Mouse (Mus musculus): ENCODE results near the gene Cbln1.

Gene Cbln1

DNA sequence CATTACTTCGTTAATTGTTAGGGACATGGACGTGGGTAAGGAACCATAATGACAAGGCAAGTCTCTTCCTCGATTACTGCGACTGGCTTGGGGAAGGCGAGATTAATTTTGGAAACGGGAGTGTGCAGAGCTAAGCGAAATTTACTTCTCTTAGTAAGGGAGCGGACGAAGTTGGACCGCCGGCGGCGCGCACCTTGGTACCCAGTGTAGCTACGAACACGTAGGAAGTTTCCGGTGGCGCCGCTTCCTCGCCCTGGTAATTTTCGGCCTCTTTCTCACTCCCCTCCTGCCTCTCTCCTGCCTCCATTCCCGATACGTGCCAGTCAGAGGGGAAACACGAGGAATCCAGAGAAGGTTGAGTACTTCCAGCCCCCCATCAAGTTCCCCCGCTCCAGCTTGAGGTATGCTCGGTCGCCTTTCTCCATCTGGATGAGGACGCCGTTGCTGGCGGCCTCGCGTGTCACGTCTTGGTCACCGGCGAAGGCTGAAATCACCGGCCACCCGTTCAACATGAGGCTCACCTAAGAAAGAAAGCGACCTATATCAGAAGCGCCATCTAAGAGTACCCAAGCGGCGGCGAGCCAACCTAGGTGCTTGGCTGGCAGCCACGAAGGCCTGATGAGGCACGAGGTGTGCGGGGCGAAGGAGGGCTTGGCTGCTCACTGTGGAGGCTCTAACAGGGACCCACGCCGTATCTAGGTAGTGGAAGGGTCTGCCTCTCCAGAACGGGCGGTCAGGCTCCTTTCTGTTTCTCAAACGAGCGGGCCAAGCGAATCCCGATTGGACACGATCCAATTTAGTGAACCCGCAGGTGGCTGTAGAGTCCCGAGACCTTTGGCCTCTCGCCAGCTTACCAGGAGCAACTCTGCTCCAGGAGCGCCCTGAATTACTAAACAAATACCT, 2.2 kb downstream of the Cbln1 start:
- no peak for DNase-seq (ENCODE audit: low spot score)

DNA sequence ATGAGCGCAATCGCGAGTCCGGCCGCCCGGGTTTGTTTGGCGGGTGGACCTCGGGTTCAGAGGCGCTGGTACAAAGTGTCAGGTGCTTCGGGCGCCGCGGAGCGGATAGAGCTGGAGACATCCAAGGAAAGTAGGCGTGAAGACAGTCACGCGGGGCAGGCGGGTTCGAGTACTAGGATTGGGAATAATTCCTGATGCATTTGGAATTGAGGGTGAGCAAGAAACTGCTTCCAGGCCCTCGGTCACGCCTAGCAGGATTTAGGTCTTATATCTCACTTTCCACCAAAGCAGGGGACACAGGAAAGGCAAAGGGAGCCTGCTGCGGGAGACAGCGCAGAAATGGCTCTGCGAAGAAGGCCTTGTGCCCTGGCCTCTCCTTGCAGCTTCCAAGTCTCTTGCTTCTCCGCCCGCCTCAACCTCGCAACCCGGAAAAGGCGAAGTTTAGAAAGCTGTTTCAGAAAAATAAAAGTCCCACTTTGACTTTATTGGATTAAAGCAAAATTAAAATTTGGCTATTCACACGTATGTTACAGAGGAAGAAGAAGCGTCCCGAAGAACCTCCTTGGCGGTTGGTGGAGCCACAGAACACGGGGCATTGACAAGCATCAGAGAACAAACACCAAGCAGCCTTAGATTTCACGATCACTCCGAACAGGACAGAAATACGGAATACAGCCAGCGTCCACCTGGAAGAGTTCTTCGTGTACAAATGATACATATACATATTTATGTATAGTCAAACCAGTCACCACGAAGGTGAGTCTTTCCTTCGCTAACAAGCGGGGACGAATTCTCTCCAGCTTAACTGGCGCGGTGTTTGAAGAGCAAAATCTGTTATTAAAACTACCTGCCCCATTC, 3.2 kb downstream of the Cbln1 start:
- DNase-seq (ENCODE audit: low spot score) = no peak

DNA sequence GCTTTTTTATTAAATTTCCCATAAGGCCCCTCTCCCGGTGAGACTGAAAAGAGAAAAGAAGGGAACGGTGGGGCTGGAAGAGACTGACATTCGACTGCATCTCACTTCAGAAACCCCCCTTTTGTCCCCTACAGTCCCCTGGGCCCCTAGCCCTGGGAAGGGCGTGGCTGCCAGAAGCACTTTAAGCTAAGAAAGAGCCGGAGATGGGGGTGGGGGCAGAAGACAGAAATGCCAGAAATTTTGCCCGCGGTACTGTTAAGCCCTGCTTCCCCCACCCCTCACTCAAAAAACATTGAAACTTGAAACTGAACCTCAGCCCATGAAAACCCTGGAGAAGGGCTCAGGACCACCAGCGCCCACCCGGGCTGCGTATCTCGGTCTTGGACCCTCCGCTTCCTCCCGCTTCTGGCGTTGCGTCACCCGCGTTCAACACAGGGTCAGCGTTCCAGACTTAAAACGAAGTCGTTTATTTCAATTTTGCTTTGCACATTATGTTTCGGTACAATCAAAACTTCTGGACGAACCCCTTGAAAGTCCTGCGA, 3.9 kb downstream of the Cbln1 start:
- DNase-seq (ENCODE audit: low spot score) = no peak

DNA sequence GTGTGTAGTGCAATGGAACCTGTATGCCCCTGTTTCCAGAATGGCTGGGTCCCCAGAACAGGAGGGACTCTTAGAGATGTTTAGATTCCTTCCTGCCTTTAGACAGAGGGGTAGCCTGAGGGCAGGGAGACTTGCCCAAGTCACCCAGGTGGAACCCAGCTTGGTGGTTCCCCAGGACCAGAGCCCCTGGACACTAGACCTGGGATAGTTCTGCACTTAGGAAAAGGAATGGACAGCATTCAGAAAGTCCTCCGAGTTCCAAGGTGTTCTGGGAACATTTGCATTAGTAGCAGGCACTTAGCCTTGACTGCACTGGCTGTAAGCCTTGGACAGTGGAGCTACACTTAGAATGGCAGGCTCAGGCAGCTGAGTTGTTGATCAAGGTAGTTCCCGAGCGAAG, 4.5 kb downstream of the Cbln1 start:
- no peak for DNase-seq (ENCODE audit: low spot score)

DNA sequence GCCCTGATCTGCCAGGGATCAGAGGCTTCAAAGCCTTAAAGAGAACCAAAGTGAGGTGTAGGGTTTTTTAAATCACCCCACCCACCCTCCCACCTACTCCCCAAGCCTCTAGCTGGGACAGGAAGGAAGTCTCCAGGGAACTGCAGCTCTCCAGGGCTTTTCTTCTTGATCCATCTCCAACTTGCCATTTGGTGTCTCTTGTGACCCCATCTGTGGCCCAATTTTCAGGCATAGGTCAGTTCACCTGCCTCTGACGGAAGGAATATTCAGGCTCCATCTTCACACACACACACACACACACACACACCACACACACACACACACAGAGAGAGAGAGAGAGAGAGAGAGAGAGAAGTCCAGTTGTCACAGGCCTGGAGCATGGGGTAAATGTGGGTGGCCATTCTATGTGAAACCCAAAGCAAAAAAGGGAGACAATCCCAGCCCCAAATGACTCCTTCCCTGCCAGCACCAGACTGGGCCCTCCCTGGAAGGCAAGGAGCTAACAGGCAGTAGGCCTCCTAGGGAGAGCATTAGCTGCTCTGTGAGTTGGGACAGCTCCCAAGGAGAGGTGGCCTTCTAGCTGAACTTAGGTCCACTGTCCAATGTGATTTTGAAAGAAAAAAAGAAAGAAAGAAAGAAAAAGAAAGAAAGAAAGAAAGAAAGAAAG, 5.3 kb downstream of the Cbln1 start:
- no peak for DNase-seq (ENCODE audit: low spot score)

DNA sequence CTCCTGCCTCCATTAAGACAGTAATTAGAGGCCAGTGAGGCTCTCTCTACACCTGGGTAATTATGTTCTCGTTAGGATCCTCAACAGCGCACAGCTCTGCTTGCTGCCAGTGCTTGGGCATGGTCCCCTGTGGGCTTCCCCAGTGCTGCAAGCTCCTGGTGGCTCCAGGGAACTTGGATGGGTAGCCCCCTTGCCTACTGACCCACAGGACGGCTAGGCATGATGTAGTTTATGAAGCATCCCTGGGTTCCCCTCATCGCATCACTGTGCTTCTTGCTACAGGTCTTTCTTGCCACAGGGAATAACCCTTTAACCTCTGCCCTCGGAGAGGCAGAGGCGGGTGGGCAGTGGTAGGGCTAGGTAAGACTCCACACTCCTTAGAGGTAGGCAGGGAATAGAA, 6.1 kb downstream of the Cbln1 start:
- DNase-seq (ENCODE audit: low spot score) = no peak

DNA sequence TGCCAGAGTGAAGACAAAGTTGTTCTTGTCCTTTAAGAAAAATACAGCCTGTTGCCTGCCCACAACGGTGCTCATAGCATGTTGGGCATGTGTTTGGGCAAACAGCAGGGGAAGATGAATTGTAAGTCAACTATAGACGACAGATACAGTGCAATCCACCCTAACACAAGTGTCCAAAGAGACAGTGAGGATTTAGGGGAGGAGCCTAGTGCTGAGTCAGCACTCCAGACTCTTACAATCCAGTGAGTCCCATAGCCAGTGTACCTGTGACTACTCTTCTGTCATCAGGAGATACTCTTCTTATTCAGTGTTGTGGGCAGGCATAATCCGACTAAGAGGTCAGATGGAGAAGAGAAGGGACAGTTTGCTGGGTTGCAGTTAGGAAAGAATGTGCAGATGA, 8.0 kb downstream of the Cbln1 start:
- no peak for DNase-seq (ENCODE audit: low spot score)

DNA sequence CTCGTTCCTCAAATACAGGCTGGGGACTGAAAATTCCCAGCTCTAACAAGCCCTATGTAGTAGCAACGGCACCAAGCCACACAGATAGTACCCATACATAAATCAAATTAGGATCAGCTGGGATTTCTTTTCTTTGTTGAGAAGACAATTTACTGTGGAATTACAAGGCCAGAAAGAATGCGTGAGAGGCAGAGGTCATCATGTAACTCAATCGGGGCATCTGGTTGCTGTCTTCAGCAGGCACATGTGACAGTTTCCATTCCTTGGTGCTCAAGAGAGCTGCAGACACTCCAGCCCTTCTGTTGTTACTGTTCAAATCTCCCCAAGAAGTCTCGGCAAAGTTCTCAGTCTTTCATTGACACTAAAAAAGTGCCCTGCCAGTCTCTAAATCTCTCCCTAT, 10.6 kb downstream of the Cbln1 start:
- DNase-seq (ENCODE audit: low spot score) = no peak

DNA sequence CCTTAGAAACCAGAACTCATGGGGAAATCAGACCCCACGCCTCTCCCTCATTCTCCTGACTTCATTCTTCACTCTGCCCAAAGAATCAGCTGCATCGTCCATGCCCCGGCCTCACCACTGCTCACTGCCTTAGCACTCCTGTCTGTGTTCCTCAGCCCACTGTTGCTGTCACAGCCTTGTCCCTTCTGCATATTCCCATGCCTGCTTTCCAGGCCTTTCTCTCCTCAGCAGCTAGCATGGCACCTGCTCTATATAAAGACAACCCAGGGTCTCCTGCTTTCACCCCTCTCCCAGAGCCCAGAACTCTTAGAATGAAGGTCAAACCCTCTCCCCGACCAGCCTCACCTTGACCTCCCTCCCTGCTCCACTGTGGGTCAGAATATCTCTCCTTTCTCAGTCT, 15.5 kb downstream of the Cbln1 start:
- DNase-seq (ENCODE audit: low spot score) = no peak

DNA sequence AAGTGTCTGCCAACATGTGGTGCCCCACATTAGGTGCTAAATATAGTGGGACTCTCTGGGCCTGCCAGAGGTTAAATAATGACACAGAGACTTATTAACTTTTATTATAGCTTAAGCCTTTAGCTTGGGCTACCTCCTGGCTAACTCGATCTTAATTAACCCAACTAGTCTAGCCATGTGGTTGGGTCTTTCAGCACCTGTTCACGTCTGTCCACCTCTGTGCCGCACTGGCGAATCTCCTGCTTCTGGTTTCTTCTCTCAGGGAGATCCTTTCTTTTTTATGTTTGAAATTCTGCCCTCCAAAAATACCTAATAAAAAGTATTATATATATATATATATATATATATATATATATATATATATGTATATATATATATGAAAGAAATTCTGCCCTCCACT, 19.6 kb downstream of the Cbln1 start:
- no peak for DNase-seq (ENCODE audit: low spot score)

DNA sequence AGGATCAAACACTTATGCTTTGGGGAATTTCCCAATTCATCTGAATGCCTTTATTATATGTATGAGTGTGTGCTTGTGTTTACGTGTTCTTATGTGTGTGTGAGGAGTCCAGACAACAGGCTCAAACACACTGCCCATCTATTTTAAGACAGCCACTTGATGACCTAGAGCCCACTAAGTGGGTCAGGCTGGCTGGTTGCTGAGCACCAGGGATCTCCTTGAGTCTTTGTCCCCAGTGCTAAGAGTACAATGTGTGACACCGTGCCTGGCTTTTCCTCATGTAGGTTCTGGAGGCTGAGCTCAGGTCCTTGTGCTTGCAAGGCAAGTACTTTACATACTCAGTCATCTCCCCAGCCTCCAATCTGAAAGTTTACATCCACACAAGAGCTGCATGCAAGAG, 20.7 kb downstream of the Cbln1 start:
- DNase-seq (ENCODE audit: low spot score) = no peak

DNA sequence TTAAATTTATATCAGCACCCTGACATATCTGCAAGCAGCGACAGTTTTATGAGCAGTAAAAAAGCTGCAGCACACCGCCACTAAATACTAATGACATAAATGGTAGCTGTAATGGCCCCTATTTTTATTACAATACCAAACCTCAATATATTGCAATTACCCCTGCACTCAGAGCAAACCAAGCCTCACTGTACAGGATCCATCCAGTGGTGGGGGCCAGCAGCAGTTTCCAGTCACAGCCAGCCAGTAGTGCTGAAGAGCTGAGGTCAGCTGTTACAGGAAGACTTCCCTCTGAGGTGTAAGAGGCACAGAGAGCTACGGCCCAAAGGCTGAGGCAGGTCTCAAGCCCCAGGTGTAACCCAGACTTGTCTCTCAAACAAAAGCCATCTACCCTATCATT, 37.8 kb downstream of the Cbln1 start:
- DNase-seq (ENCODE audit: low spot score) = no peak

DNA sequence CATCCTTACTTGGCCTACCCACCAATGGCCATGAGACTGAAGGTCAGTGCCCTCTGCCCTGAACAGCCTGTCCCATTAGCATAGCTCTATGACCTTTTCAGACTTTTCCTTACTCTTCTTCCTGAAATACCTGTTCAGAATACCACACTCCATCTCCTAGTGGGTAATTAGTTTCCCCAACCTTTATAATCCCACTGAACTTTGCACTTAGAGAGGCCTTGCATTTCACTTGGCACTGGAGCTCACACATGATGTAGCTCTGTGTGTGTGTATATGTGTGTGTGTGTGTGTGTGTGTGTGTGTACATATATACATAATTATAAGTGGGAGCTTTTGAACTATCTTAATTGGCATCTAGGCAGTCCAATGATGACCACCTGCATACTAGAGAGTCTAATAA, 45.2 kb downstream of the Cbln1 start:
- no peak for DNase-seq (ENCODE audit: low spot score)

DNA sequence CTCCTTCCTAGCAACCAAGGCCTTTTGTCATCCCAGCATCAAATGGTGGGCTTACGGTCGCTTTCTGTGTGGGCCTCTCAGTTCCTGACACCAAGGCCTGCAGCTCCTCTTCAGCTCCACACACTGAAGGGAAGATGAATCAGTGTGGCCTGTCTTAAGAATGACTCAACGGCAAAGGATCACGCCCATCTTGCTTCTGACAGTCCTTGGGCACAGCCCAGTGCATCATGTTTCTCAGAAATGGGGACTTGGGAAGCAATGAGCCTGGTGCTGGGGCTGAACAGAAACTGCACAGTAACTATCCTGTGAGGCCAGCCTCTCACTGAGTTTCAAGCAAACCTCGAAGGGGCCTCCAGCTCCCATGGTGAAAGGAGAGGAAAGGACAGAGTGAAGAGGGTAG, 47.7 kb downstream of the Cbln1 start:
- DNase-seq (ENCODE audit: low spot score) = no peak

DNA sequence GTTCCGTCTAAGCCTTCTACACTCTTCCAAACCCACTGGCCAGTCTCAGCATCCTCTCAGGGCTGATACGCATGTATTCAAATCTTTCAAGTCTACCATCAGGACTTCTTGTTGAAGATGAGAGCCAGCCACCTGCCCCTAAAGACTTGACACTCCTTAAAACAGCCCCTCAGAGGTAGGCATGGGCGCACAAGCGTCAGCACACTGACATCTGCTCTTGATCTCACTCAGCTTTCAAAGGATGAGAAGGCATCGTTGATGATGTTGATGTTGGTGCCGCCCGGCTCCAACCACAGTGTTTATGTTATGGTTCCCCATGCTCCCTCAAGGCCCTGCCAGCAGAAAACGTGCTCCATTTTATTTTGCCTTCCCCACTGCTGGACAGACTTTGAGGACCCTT, 50.7 kb downstream of the Cbln1 start:
- no peak for DNase-seq (ENCODE audit: low spot score)
